Mouse (Mus musculus): ENCODE results near the gene Tmem178.
"Not testable (repeated sequence)": the region's sequence is repeated elsewhere in the genome, so short reads cannot be mapped to it uniquely, and the experiment has no call there.

Tmem178 gene

DNA sequence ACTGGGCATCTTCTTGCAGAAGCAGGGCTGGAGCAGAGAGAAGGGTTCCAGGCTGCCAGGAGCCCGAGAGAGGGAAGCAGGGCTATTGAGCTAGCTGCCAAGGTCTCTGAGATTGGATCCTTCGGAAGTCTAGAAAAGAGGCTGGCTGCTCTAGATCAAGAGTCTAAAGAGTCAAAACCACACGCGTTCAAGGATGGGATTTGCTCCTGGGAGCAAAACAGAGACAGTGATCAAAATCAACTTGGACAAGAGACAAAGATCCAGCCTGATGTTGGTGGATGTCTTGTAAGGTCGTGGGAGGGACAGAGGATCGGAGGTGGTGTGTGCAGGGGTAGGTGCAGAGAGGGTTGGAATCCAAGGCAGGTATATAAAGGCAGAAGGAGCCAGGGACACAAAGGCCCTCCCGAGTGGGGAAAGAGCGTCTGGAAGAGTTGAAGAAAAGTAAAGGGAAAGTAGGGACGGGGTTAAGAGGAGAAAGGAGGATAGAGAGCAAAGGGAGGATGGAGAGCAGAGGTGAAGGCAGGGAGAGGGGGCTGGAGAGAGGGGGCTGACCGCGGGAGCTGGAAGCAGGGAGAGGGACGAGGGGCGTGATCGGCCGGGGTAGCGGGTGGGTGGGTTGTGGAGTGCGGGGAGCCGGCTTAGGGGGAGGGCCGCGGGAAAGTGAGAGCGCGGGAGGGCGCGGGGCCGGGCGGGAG is 450 bp upstream of the Tmem178 start:
- no peak for DNase-seq (ENCODE audit: low read depth, low spot score)

GRCm38 (mm10) chr17:80945510-80945909 is 1.1 kb downstream of the Tmem178 start:
- DNase-seq (ENCODE audit: low read depth, low spot score): not testable (repeated sequence)

DNA sequence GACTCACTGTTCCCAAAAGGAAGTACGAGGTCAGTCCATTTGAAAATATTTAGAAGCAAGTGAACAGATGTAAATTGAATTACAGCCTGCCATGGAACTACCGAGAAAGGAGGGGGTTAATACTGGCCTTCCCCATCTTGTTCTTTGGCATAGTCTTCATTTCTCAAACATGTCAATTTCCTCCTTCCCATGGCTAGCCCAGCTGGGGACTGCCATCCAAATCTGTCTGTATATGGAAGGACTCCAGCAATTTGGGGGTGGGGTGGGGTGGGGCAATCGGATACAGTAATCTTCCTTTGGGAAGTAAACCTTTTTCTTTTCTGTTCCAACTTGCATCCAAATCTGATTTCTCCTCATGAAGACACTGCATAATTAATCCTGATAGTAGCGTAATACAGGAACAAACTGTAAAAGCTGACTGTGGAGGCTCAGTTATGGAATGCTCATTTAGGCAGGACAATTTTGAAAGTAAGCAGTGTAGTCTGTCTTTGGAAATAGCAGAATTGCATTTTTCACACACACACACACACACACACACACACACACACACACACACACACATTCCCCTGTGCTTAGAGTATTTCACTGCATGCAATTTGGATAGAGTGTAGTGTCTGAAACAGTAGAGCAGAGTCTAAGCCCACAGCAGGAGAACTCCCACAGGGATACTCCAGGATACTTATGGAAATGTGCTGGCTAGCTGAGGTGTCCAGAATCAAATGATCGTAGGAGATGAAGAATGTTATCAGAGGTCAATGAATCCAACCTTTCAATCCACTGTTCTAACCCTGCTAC is 1.9 kb downstream of the Tmem178 start:
- no peak for DNase-seq (ENCODE audit: low read depth, low spot score)

DNA sequence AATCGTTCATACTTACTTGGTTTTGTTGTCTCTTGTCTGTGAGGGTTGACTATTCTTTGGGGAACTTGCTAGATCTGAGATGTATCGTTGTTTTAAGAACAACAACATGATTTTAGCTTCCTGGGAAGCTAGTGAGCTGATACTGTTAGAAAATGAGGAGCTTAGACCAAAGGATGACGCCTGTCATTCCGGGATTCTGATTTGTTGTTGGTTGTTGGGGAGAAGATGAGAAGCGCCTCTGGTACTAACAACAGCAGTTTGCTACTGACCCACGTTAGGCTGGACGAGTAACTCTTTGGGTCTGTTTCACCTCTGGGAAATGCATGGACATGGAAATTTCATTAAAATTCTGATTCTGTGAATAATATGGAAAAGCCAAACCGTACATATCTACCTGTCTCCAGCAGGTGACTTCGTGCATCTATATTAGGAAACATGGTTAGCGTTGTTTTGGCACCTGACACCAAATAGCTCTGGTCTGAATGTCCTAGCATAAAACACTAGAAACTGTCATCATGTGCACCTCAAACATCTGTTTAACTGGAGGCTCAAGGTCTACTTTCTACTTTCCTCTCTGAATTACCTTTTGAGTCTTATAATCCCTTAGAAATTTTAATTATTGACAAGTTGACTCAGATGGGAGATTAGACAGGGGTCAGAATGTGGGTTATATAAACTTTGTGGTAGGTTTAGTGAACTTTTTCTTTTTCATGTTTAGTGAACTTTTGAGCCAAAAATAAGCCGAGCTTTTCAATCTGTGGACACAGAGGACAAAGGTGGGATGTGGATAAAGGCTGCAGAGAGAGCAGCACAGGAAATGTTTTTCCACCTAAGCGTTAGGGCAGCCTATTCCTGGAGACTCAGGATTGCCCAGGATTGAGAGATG is 2.9 kb downstream of the Tmem178 start:
- DNase-seq (ENCODE audit: low read depth, low spot score): no peak

DNA sequence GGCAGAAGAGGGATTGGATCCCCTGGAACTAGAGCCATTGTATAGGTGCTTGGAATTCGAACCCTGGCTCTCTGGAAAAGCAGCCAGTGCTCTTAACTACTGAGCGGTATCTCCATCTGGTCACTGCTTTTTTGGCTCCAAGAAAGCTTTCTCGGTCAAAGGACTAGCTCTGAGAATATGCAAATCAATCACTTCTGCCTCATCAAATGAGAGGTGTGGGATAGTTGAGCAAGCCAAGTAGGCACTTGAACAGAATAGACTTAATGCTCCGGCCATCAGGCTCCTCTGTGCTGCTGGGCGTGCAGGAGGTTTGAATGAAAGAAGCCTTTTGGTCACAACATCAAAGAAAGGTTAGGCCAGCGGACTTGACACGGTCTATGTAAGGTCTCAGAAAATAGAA is 5.0 kb downstream of the Tmem178 start:
- DNase-seq (ENCODE audit: low read depth, low spot score): no peak

DNA sequence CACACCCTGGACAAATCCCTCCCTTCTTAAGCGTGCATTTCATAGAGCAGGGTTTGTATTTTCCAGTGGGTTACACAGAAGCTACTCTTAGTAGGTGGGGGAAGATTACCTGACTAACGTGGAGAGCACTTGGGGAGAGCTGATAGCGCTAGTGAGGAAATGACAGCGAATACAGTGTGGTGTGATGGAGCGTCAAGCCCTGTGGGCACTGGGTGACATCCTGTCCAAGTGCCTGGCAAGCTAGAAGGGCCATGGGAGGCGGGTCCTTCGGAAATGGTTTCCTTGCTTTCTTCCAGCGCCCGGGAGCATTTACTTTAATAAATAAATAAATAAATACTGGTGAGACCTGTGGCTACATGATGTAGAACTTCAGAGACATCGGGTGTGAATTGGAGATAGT is 5.5 kb downstream of the Tmem178 start:
- DNase-seq (ENCODE audit: low read depth, low spot score): no peak

DNA sequence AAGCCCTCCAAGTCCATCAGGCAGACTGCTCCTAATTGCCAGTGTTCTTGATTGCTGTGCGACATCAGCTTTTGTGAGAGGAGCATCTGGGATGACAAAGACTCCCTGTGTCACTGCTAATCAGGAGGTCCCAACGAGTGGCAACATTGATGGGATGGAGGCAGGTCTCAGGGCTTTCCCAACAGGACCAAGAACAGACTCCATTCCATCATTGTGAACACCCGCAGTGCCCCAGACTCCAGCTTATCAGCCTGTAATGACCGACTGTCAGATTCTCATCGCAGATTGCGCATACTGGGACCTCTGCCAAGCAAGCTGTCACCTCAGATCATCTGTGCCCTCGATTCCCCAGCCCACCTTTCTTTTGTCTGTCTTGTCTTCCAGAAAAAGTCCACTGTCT is 7.9 kb downstream of the Tmem178 start:
- DNase-seq (ENCODE audit: low read depth, low spot score): no peak

GRCm38 (mm10) chr17:80955415-80955814 is 11.0 kb downstream of the Tmem178 start:
- DNase-seq (ENCODE audit: low read depth, low spot score): no peak

- no peak for DNase-seq (ENCODE audit: low read depth, low spot score)
These were observed 11.8 kb downstream of the Tmem178 start for GRCm38 (mm10) chr17:80955998-80956811.

GRCm38 (mm10) chr17:80958332-80958731 is 13.9 kb downstream of the Tmem178 start:
- DNase-seq (ENCODE audit: low read depth, low spot score): no peak

DNA sequence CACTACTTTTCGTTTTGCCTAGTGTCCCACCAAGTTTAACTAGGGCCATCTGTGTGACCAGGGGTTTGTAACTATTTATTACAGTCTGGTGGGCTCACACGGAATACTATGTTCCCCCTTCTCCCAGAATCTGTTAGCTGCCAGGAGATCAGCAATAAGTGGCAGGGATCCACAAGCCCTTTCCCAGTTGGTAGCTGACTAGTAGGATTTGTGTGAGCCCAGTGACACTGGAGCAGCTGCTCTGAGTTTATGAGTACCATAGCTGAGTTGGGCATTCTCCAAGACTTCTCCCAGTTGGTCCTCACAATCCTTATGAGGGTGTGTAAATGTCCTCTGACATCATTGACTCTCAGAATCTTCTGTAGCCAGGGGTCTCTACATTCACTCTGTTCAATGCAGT is 15.4 kb downstream of the Tmem178 start:
- DNase-seq (ENCODE audit: low read depth, low spot score): no peak

- DNase-seq (ENCODE audit: low read depth, low spot score): no peak
These were observed 23.0 kb downstream of the Tmem178 start for GRCm38 (mm10) chr17:80967475-80967874.

DNA sequence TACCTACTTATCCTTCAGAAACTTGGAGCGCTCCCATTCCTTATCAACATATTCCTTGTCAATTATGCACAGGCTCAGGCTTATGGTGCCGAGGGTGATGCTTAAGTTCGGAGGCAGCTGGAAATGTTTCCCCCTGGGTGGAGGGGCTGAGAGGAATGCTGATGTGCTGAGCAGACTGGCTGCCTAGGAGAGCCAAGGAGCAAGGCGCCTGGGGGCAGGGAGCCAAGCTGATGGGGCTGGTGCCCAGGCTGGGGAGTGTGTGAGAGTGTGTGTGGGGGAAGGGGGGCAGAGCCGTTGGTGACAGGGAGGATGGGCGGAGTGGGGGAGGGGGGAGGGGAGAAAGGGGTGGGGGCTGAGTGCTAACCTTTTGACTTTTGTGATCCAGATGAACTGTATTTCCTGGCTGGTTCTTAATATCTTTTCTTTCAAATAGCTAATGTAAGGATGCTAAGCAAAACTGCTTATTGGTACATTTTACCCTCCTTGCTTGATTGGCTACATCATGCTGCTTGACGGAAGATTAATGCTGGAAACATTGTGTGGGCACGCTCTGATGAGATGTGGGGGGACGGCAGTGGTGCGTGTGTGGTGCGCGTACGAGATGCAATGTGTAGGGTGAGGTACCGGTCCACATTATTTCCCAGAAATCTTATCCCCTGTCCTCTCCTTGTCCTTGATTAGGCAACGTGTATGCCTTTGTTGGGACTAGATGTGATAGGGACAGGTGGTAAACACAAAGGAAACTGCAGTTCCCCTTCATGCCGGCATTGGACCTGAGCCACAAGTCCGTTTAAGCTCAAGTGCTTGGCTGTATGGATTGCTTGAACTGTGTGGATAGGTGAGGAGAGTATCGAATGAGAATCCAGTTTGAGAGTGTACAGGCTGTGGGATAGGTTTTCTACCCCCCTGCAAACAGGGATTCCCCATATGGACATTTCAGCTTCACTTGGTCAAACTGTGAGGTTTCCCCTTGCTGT is 25.5 kb downstream of the Tmem178 start:
- DNase-seq (ENCODE audit: low read depth, low spot score): peak; percentile 55

- no peak for DNase-seq (ENCODE audit: low read depth, low spot score)
These were observed 26.3 kb downstream of the Tmem178 start for GRCm38 (mm10) chr17:80970716-80971115.

- no peak for DNase-seq (ENCODE audit: low read depth, low spot score)
These were observed 28.5 kb downstream of the Tmem178 start for GRCm38 (mm10) chr17:80972891-80973290.

- no peak for DNase-seq (ENCODE audit: low read depth, low spot score)
These were observed 32.8 kb downstream of the Tmem178 start for GRCm38 (mm10) chr17:80977245-80977644.

DNA sequence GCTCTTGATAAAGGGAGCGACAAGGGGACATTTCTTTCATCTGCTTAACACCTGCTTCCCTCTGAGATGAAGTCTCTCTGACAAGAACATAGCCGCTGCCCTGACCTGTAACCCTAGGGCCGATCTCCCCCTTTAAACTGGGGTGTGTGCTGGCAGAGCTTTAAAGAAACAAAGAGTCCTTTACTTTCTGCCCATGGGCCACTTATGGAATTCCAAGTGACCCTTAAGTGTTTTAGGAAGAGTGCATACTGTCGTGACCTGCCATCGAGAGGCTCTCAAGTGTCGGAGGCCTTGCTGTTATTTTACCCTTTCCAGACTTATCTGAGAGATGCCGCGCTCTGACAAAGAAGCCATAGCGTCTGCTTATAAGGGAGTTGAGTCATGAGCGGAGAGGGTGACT is 35.7 kb downstream of the Tmem178 start:
- no peak for DNase-seq (ENCODE audit: low read depth, low spot score)

- no peak for DNase-seq (ENCODE audit: low read depth, low spot score)
These were observed 37.4 kb downstream of the Tmem178 start for GRCm38 (mm10) chr17:80981721-80982411.

- DNase-seq (ENCODE audit: low read depth, low spot score): peak; percentile 89
These were observed 38.0 kb downstream of the Tmem178 start for GRCm38 (mm10) chr17:80982412-80982787.

- DNase-seq (ENCODE audit: low read depth, low spot score): no peak
These were observed 38.5 kb downstream of the Tmem178 start for GRCm38 (mm10) chr17:80982976-80983375.
